Mouse (Mus musculus) forebrain, embryonic 10.5 days (tissue): ENCODE measurements around the gene Tceanc. TPM values are rescaled to one million over a fixed set of nuclear protein-coding genes. Genes with fewer than 3 reads are reported as not detected.
A peak's percentile ranks its signal among the peaks of the same experiment; 100 is the strongest.
"Not testable (repeated sequence)": the region's sequence is repeated elsewhere in the genome, so short reads cannot be mapped to it uniquely, and the experiment has no call there.

ENCODE experiments used
- DNase-seq: peaks from one replicate; pipeline ENCODE4 v3.0.0-alpha.2; 2017; ENCODE audit warnings: low spot score; ENCODE audit errors: extremely low spot score
- H3K27ac ChIP-seq: fragments of 300-500 bp; sonication (generic); 2 replicates; pipeline ENCODE4 v1.5.1; 2016; ENCODE audit warnings: mild to moderate bottlenecking
- H3K27me3 ChIP-seq: fragments of 300-500 bp; sonication (generic); 2 replicates; pipeline ENCODE4 v1.6.1; 2016; ENCODE audit warnings: mild to moderate bottlenecking; ENCODE audit not compliant: poor library complexity, severe bottlenecking
- H3K36me3 ChIP-seq: fragments of 300-500 bp; sonication (generic); replicated peaks from 2 replicates; pipeline ENCODE4 v1.6.1; 2016; ENCODE audit warnings: mild to moderate bottlenecking, moderate library complexity
- H3K4me1 ChIP-seq: fragments of 300-500 bp; sonication (generic); 2 replicates; pipeline ENCODE4 v1.6.1; 2016
- H3K4me3 ChIP-seq: fragments of 300-500 bp; sonication (generic); 2 replicates; pipeline ENCODE4 v1.5.1; 2016; ENCODE audit warnings: mild to moderate bottlenecking, moderate library complexity
- H3K9me3 ChIP-seq: fragments of 300-500 bp; sonication (generic); 2 replicates; pipeline ENCODE4 v1.6.1; 2016; ENCODE audit warnings: mild to moderate bottlenecking, moderate library complexity
- WGBS: fragments of 180-500 bp; shearing (Covaris S2); methylation state at CpG from one replicate; pipeline ENCODE4 v1.1.7; 2016; 5-methylcytosine and 5-hydroxymethylcytosine counted together
- polyA plus RNA-seq: library from polyadenylated mRNA; unstranded; fragments of >200 nt; fragmentation: Nextera tagmentation; extraction: Ambion mirVana; gene quantifications from 2 replicates; pipeline ENCODE4 v1.2.1, GENCODE M21; 2016

The Tceanc gene
- polyA plus RNA-seq, 1 experiment from 2014 or later = 12.4 TPM

- no peaks in the 10 kb centered on the region for H3K36me3 ChIP-seq
- no peak for DNase-seq
- no peak overlapping the region for H3K27ac ChIP-seq
- H3K4me1 ChIP-seq = peaks cover 4% of the 10 kb centered on the region; the same call in 1 of the 2 replicates
- no peaks in the 10 kb centered on the region for H3K9me3 ChIP-seq
- H3K4me3 ChIP-seq = no peak overlapping the region
- H3K27me3 ChIP-seq = peaks cover 91% of the 10 kb centered on the region
- 97% methylated on average over 1 of the region's 1 CpGs for WGBS
Measured at GRCm38 (mm10) chrX:166516631-166517030, 1.7 kb downstream of the Tceanc start.

DNA sequence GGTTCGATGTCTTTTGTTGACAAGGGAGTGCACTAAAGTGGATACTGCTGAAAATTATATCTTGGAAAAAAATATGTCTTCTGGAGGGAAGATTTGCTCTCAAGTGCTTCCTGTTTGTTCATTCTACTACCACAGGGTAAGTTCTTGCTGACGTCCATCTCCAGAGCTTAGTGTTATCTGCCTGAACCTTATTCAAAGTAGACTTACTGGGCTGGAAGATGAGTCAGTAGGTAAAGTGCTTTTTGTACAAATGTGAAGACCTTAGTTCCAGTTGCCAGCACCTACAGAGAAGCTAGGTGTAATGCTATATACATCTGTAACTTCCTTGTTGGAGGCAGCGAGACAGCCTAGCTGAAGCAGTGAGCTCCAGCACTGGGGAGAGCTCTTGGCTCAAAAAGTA is 2.4 kb downstream of the Tceanc start:
- Histone ChIP-seq H3K27me3 (peaks cover 90% of the 10 kb centered on the region), H3K27ac (no peak overlapping the region), H3K36me3 (no peaks in the 10 kb centered on the region), H3K9me3 (no peaks in the 10 kb centered on the region), H3K4me1 (peaks cover 4% of the 10 kb centered on the region; the same call in 1 of the 2 replicates), H3K4me3 (no peak overlapping the region)
- WGBS = 94% methylated on average over 3 of the region's 3 CpGs
- no peak for DNase-seq

GRCm38 (mm10) chrX:166514035-166514434 is 4.3 kb downstream of the Tceanc start:
- not testable (repeated sequence) for DNase-seq, H3K36me3 ChIP-seq, H3K27ac ChIP-seq, H3K9me3 ChIP-seq, H3K4me3 ChIP-seq, H3K4me1 ChIP-seq
- 25% methylated on average over 12 of the region's 12 CpGs for WGBS
- peaks cover 82% of the 10 kb centered on the region for H3K27me3 ChIP-seq

GRCm38 (mm10) chrX:166512071-166512470 is 6.3 kb downstream of the Tceanc start:
- WGBS = 92% methylated on average over 4 of the region's 4 CpGs
- Histone ChIP-seq H3K4me3 (no peak overlapping the region), H3K4me1 (peaks cover 12% of the 10 kb centered on the region), H3K27me3 (peaks cover 82% of the 10 kb centered on the region), H3K36me3 (no peaks in the 10 kb centered on the region), H3K9me3 (no peaks in the 10 kb centered on the region), H3K27ac (no peak overlapping the region)
- DNase-seq = no peak

- H3K9me3 ChIP-seq = no peaks in the 10 kb centered on the region
- H3K4me1 ChIP-seq = peaks cover 12% of the 10 kb centered on the region
- H3K4me3 ChIP-seq = no peak overlapping the region
- no peaks in the 10 kb centered on the region for H3K36me3 ChIP-seq
- H3K27me3 ChIP-seq = peaks cover 73% of the 10 kb centered on the region
- no peak for DNase-seq
- peak overlapping the region; percentile 97; the same call in 1 of the 2 replicates for H3K27ac ChIP-seq
Measured at GRCm38 (mm10) chrX:166511107-166511506, 7.3 kb downstream of the Tceanc start.

DNA sequence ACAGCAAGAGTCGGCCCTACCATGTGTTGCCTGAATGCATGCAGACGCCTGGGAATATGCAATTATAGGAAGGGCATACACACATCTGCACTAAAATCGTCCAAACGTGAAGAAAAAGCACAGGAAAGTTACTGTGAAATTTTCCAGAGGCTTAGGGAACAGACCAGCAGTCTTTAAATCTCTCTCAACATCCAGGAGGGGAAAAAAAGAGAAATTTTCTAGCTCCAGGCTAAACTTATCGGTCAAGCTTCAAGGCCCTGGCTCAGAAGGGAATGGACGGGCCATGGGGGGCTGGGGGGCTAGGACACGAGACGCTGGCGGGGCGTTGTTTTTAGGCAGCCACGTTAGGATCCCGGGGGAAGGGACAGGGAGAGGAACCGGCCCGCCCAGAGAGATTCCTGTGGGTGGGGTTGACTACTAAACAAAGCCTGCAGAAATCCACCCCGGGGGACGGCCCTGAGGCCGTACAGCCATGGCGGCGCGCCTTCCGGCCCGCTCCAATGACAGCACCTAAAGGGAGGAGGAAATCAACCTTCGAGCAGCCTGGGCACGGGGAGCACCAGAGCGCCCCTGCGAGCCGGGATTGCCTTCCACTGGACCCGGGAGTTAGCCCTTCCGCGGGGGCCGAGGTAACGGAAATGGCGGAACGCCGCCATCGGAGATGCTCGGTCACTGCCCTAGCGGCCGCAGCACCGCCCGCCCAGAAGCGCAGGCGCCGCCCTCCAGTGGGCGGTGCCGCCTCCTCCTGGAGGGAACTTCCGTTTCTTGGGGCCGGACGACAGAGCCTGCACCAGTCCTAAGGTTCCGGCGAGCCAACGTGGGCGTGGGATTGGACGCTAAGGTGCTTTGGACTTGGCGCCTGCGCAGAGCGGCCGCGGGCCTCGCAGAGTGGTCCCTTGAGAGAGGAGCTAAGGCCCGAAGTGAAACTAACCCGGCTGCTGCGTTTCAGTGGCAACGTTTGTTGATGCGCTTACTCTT is 8.3 kb downstream of the Tceanc start:
- no peaks in the 10 kb centered on the region for H3K9me3 ChIP-seq
- H3K27me3 ChIP-seq = peaks cover 72% of the 10 kb centered on the region
- H3K27ac ChIP-seq = peak overlapping the region; percentile 97
- 19% methylated on average over 65 of the region's 65 CpGs for WGBS
- DNase-seq = peak; percentile 87
- peaks cover 12% of the 10 kb centered on the region for H3K4me1 ChIP-seq
- H3K36me3 ChIP-seq = 0 out of 2 replicates have a peak, but pooled peaks cover 4% of the 10 kb centered on the region
- H3K4me3 ChIP-seq = peak overlapping the region; percentile 63

GRCm38 (mm10) chrX:166504421-166504820 is 13.9 kb downstream of the Tceanc start:
- 64% methylated on average over 2 of the region's 2 CpGs for WGBS
- Histone ChIP-seq H3K4me3 (no peak overlapping the region), H3K27me3 (peaks cover 73% of the 10 kb centered on the region), H3K9me3 (no peaks in the 10 kb centered on the region), H3K27ac (no peak overlapping the region), H3K4me1 (peaks cover 7% of the 10 kb centered on the region), H3K36me3 (peaks cover 17% of the 10 kb centered on the region)
- no peak for DNase-seq

- no peaks in the 10 kb centered on the region for H3K9me3 ChIP-seq
- H3K36me3 ChIP-seq = peaks cover 10% of the 10 kb centered on the region
- 74% methylated on average over 1 of the region's 1 CpGs for WGBS
- no peak overlapping the region for H3K27ac ChIP-seq
- H3K4me1 ChIP-seq = no peaks in the 10 kb centered on the region
- no peak overlapping the region for H3K4me3 ChIP-seq
- peaks cover 68% of the 10 kb centered on the region for H3K27me3 ChIP-seq
- DNase-seq = no peak
Measured at GRCm38 (mm10) chrX:166499496-166500190, 18.7 kb downstream of the Tceanc start.

GRCm38 (mm10) chrX:166497771-166498170 is 20.6 kb downstream of the Tceanc start:
- peaks cover 1% of the 10 kb centered on the region for H3K36me3 ChIP-seq
- no peak overlapping the region for H3K27ac ChIP-seq
- no peak overlapping the region for H3K4me3 ChIP-seq
- no peaks in the 10 kb centered on the region for H3K4me1 ChIP-seq
- no peaks in the 10 kb centered on the region for H3K9me3 ChIP-seq
- H3K27me3 ChIP-seq = peaks cover 65% of the 10 kb centered on the region
- 73% methylated on average over 4 of the region's 4 CpGs for WGBS
- no peak for DNase-seq

GRCm38 (mm10) chrX:166495052-166495451 is 23.3 kb downstream of the Tceanc start:
- Histone ChIP-seq H3K4me3 (no peak overlapping the region), H3K4me1 (no peaks in the 10 kb centered on the region), H3K9me3 (no peaks in the 10 kb centered on the region), H3K27ac (no peak overlapping the region), H3K36me3 (no peaks in the 10 kb centered on the region), H3K27me3 (peaks cover 48% of the 10 kb centered on the region)
- WGBS = 100% methylated on average over 2 of the region's 2 CpGs
- DNase-seq = no peak

GRCm38 (mm10) chrX:166479365-166479983 is 38.9 kb downstream of the Tceanc start, which contains the start of gene Rab9:
Rab9 (minus strand) TSS chrX:166479867.
- H3K27me3 ChIP-seq = peaks cover 70% of the 10 kb centered on the region
- WGBS = 17% methylated on average over 40 of the region's 41 CpGs
- H3K9me3 ChIP-seq = no peaks in the 10 kb centered on the region
- peak within 1 kb of the TSS; percentile 92 for H3K27ac ChIP-seq
- H3K4me1 ChIP-seq = 0 out of 2 replicates have a peak, but pooled peaks cover 4% of the 10 kb centered on the region
- peak within 1 kb of the TSS; percentile 67 for H3K4me3 ChIP-seq
- DNase-seq = peak; percentile 90
- peaks cover 18% of the 10 kb centered on the region; the same call in 1 of the 2 replicates for H3K36me3 ChIP-seq

DNA sequence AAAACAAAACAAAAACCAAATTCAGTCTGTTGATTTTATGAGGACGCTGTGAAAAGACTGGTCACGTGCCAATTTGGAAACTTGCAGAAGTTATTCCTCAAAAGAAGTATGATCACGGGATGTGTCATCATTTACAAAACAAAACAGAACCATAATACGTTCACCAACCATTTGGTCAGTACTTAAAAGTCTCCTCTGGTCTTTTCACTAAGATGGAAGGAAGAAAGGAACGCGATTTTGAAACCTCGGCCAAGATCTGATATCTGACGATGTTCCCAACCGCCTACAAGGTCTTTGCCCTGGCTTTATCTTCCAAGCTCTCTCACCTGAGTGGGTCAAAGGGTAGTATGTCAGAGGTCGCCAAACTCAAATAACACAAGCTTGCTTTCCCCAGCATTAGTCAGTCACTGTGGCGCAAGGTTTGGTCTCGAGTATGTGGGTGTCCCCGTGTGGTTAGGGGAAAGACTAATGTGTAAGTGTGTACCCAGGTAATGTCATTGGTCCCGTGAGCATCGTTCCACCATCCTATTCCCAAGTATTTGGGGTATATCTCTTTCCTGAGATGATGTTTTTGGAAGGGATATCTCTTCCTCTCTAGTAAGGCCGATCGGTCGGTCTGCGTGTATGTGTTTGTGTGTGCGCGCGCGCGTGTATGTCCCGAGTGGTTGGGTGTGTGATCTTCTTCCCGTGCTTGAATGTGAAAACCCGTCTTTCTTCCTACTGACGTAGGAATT is 39.6 kb downstream of the Tceanc start:
- WGBS = 19% methylated on average over 28 of the region's 28 CpGs
- Histone ChIP-seq H3K27me3 (peaks cover 71% of the 10 kb centered on the region), H3K36me3 (peaks cover 18% of the 10 kb centered on the region; the same call in 1 of the 2 replicates), H3K4me1 (0 out of 2 replicates have a peak, but pooled peaks cover 4% of the 10 kb centered on the region), H3K27ac (peak overlapping the region; percentile 92), H3K4me3 (peak overlapping the region; percentile 67), H3K9me3 (no peaks in the 10 kb centered on the region)
- DNase-seq = no peak
